Mouse (Mus musculus) cortical plate, adult 2 months (tissue): Measurements from ENCODE around the gene Son.

Experiments used
- CTCF ChIP-seq: fragments of 200-500 bp; IDR thresholded peaks from 2 replicates; pipeline ENCODE4 v1.5.1; 2011; ENCODE audit warnings: mild to moderate bottlenecking, control low read depth, low read length; ENCODE audit not compliant: insufficient read depth; ENCODE audit errors: extremely low read depth
- POLR2A ChIP-seq: fragments of 200-500 bp; IDR thresholded peaks from 2 replicates; pipeline ENCODE4 v1.6.1; 2011; ENCODE audit warnings: mild to moderate bottlenecking, low read length, control low read depth; ENCODE audit not compliant: insufficient read depth; ENCODE audit errors: extremely low read depth

DNA sequence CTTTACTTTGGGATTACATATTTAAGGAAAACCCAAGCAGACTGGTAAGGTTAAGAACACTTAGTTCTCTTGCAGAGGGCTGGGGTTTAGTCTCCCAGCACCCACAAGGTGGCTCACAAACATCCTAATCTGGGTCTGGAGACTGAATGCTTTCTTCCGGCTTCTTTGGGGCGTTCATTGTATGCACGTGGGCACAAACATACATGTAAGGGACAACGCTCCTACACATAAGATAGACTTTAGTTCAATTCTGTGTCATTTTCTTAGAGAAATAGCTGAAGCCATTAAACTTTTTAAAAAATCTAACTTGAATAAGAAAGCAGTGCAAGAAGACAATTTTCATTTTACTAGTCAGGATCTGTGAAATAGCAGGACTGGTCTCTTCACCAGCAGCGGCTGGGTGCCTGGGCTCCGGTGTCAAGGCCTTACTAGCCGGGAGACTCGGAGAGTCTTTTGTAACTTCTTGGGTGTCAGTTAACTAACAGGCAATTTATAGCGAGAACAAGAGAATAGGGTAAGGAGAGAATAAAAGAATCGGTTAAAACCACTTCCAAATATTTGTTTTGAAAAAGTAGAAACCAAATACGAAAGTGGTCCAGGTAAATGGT, 1.2 kb upstream of the Son start:
- TF ChIP-seq POLR2A (no peak), CTCF (no peak)
